Mouse (Mus musculus) cerebellum, adult 9-11 months (tissue): ENCODE data around the gene Adrm1.

Experiments
- DNase-seq: peaks from one replicate; pipeline ENCODE4 v3.0.0; 2022

The Adrm1 gene

GRCm38 (mm10) chr2:180170806-180171521 lies at the start of gene Adrm1:
TSS of gene Adrm1 (plus strand) at chr2:180171485.
- DNase-seq, result peak; percentile 98

- DNase-seq, result no peak
Observed at GRCm38 (mm10) chr2:180124192-180124591, 47.1 kb upstream of the Adrm1 start.

- DNase-seq, result peak; percentile 51
Observed at GRCm38 (mm10) chr2:180126195-180126594, 45.1 kb upstream of the Adrm1 start.

- no peak for DNase-seq
Observed at GRCm38 (mm10) chr2:180127675-180128074, 43.6 kb upstream of the Adrm1 start.

GRCm38 (mm10) chr2:180133231-180133630 lies 38.1 kb upstream of the Adrm1 start:
- no peak for DNase-seq

GRCm38 (mm10) chr2:180133911-180134310 lies 37.4 kb upstream of the Adrm1 start:
- DNase-seq, result no peak

GRCm38 (mm10) chr2:180135414-180135813 lies 35.9 kb upstream of the Adrm1 start:
- DNase-seq, result no peak

GRCm38 (mm10) chr2:180146091-180146490 lies 25.2 kb upstream of the Adrm1 start:
- DNase-seq, result peak; percentile 83

- DNase-seq, result peak; percentile 58
Observed at GRCm38 (mm10) chr2:180147379-180147778, 23.9 kb upstream of the Adrm1 start.

GRCm38 (mm10) chr2:180148551-180148950 lies 22.7 kb upstream of the Adrm1 start:
- DNase-seq, result peak; percentile 66

- peak; percentile 59 for DNase-seq
Observed at GRCm38 (mm10) chr2:180154796-180155195, 16.5 kb upstream of the Adrm1 start.

GRCm38 (mm10) chr2:180158627-180159026 lies 12.7 kb upstream of the Adrm1 start:
- DNase-seq, result no peak

GRCm38 (mm10) chr2:180165855-180166254 lies 5.4 kb upstream of the Adrm1 start:
- DNase-seq, result peak; percentile 49

- DNase-seq, result no peak
Observed at GRCm38 (mm10) chr2:180166869-180167268, 4.4 kb upstream of the Adrm1 start.

GRCm38 (mm10) chr2:180170151-180170805 lies 1.0 kb upstream of the Adrm1 start:
- DNase-seq, result no peak

GRCm38 (mm10) chr2:180171522-180172070 lies 311 bp downstream of the Adrm1 start:
- no peak for DNase-seq

GRCm38 (mm10) chr2:180172152-180172551 lies 867 bp downstream of the Adrm1 start:
- DNase-seq, result peak; percentile 68

- DNase-seq, result no peak
Observed at GRCm38 (mm10) chr2:180173163-180173562, 1.9 kb downstream of the Adrm1 start.

- peak; percentile 60 for DNase-seq
Observed at GRCm38 (mm10) chr2:180173711-180174110, 2.4 kb downstream of the Adrm1 start.

- DNase-seq, result no peak
Observed at GRCm38 (mm10) chr2:180174121-180174520, 2.8 kb downstream of the Adrm1 start.

- no peak for DNase-seq
Observed at GRCm38 (mm10) chr2:180175725-180176124, 4.4 kb downstream of the Adrm1 start.

- no peak for DNase-seq
Observed at GRCm38 (mm10) chr2:180181542-180181941, 10.3 kb downstream of the Adrm1 start.

GRCm38 (mm10) chr2:180184011-180184751 lies 12.9 kb downstream of the Adrm1 start:
- DNase-seq, result no peak

- no peak for DNase-seq
Observed at GRCm38 (mm10) chr2:180184752-180185109, 13.4 kb downstream of the Adrm1 start.
